Mouse (Mus musculus): Measurements from ENCODE around the gene Hap1. TPM values are rescaled to one million over a fixed set of nuclear protein-coding genes. Genes with fewer than 3 reads are reported as not detected.
"Not testable (repeated sequence)": the region's sequence is repeated elsewhere in the genome, so short reads cannot be mapped to it uniquely, and the experiment has no call there.

Hap1 gene
- polyA plus RNA-seq, 1 experiment from 2014 or later: 164 TPM

- Histone ChIP-seq H3K9me3 (ENCODE audit: control insufficient read depth, low read length) (no peaks in the 10 kb centered on the region), H3K9ac (replicated peaks; ENCODE audit: low read depth, low read length) (no peak overlapping the region), H3K4me3 (replicated peaks; ENCODE audit: low read length) (no peak overlapping the region), H3K27me3 (replicated peaks; ENCODE audit: control insufficient read depth, insufficient read depth, low read length) (0 out of 2 replicates have a peak, but pooled peaks cover 4% of the 10 kb centered on the region), H3K36me3 (ENCODE audit: control insufficient read depth, insufficient read depth) (no peaks in the 10 kb centered on the region), H3K4me2 (ENCODE audit: low read length) (no peak overlapping the region), H3K4me1 (replicated peaks; ENCODE audit: control insufficient read depth, insufficient read depth, low read length) (peaks cover 5% of the 10 kb centered on the region; the same call in 1 of the 2 replicates), H3K27ac (ENCODE audit: low read length) (no peak overlapping the region)
- WGBS: 17% methylated on average over 12 of the region's 12 CpGs
- ATAC-seq: peak; percentile 35; the same call in 1 of the 2 replicates
Observed at GRCm38 (mm10) chr11:100362979-100363562, 7.1 kb upstream of the Hap1 start.

GRCm38 (mm10) chr11:100362209-100362978, 6.5 kb upstream of the Hap1 start:
- no peak overlapping the region for H3K27ac ChIP-seq (ENCODE audit: low read length)
- WGBS: 13% methylated on average over 8 of the region's 8 CpGs
- peak; percentile 71 for ATAC-seq
- H3K4me2 ChIP-seq (ENCODE audit: low read length): no peak overlapping the region
- no peak overlapping the region for H3K9ac ChIP-seq (replicated peaks; ENCODE audit: low read depth, low read length)
- H3K36me3 ChIP-seq (ENCODE audit: control insufficient read depth, insufficient read depth): no peaks in the 10 kb centered on the region
- H3K27me3 ChIP-seq (replicated peaks; ENCODE audit: control insufficient read depth, insufficient read depth, low read length): 0 out of 2 replicates have a peak, but pooled peaks cover 4% of the 10 kb centered on the region
- no peak overlapping the region for H3K4me3 ChIP-seq (replicated peaks; ENCODE audit: low read length)
- peaks cover 5% of the 10 kb centered on the region; the same call in 1 of the 2 replicates for H3K4me1 ChIP-seq (replicated peaks; ENCODE audit: control insufficient read depth, insufficient read depth, low read length)
- H3K9me3 ChIP-seq (ENCODE audit: control insufficient read depth, low read length): no peaks in the 10 kb centered on the region

- not testable (repeated sequence) for H3K36me3 ChIP-seq (ENCODE audit: control insufficient read depth, insufficient read depth); ATAC-seq; H3K27ac ChIP-seq (ENCODE audit: low read length); H3K9ac ChIP-seq (replicated peaks; ENCODE audit: low read depth, low read length); H3K4me2 ChIP-seq (ENCODE audit: low read length); H3K4me3 ChIP-seq (replicated peaks; ENCODE audit: low read length); H3K9me3 ChIP-seq (ENCODE audit: control insufficient read depth, low read length); H3K27me3 ChIP-seq (replicated peaks; ENCODE audit: control insufficient read depth, insufficient read depth, low read length)
- peaks cover 11% of the 10 kb centered on the region for H3K4me1 ChIP-seq (replicated peaks; ENCODE audit: control insufficient read depth, insufficient read depth, low read length)
- WGBS: no CpG with 5 or more reads among the region's 13 CpGs
Observed at GRCm38 (mm10) chr11:100361059-100361458, 5.1 kb upstream of the Hap1 start.

GRCm38 (mm10) chr11:100360175-100360574, 4.2 kb upstream of the Hap1 start:
- no peak for ATAC-seq
- Histone ChIP-seq H3K4me1 (replicated peaks; ENCODE audit: control insufficient read depth, insufficient read depth, low read length) (peaks cover 12% of the 10 kb centered on the region), H3K4me2 (ENCODE audit: low read length) (no peak overlapping the region), H3K36me3 (ENCODE audit: control insufficient read depth, insufficient read depth) (no peaks in the 10 kb centered on the region), H3K27me3 (replicated peaks; ENCODE audit: control insufficient read depth, insufficient read depth, low read length) (peaks cover 4% of the 10 kb centered on the region; the same call in 1 of the 2 replicates), H3K27ac (ENCODE audit: low read length) (no peak overlapping the region), H3K4me3 (replicated peaks; ENCODE audit: low read length) (no peak overlapping the region), H3K9ac (replicated peaks; ENCODE audit: low read depth, low read length) (no peak overlapping the region), H3K9me3 (ENCODE audit: control insufficient read depth, low read length) (no peaks in the 10 kb centered on the region)
- 80% methylated on average over 6 of the region's 6 CpGs for WGBS

- 51% methylated on average over 5 of the region's 5 CpGs for WGBS
- no peak overlapping the region for H3K27ac ChIP-seq (ENCODE audit: low read length)
- H3K27me3 ChIP-seq (replicated peaks; ENCODE audit: control insufficient read depth, insufficient read depth, low read length): peaks cover 4% of the 10 kb centered on the region; the same call in 1 of the 2 replicates
- H3K36me3 ChIP-seq (ENCODE audit: control insufficient read depth, insufficient read depth): no peaks in the 10 kb centered on the region
- no peak overlapping the region for H3K9ac ChIP-seq (replicated peaks; ENCODE audit: low read depth, low read length)
- ATAC-seq: no peak
- H3K4me3 ChIP-seq (replicated peaks; ENCODE audit: low read length): no peak overlapping the region
- H3K4me1 ChIP-seq (replicated peaks; ENCODE audit: control insufficient read depth, insufficient read depth, low read length): peaks cover 12% of the 10 kb centered on the region
- no peaks in the 10 kb centered on the region for H3K9me3 ChIP-seq (ENCODE audit: control insufficient read depth, low read length)
- no peak overlapping the region for H3K4me2 ChIP-seq (ENCODE audit: low read length)
Observed at GRCm38 (mm10) chr11:100357408-100357807, 1.5 kb upstream of the Hap1 start.

GRCm38 (mm10) chr11:100356819-100357211, 887 bp upstream of the Hap1 start:
- peaks cover 12% of the 10 kb centered on the region for H3K4me1 ChIP-seq (replicated peaks; ENCODE audit: control insufficient read depth, insufficient read depth, low read length)
- H3K4me2 ChIP-seq (ENCODE audit: low read length): peak overlapping the region; percentile 100
- H3K27me3 ChIP-seq (replicated peaks; ENCODE audit: control insufficient read depth, insufficient read depth, low read length): peaks cover 4% of the 10 kb centered on the region; the same call in 1 of the 2 replicates
- no peak overlapping the region for H3K27ac ChIP-seq (ENCODE audit: low read length)
- WGBS: 11% methylated on average over 9 of the region's 9 CpGs
- peak overlapping the region; percentile 63 for H3K4me3 ChIP-seq (replicated peaks; ENCODE audit: low read length)
- no peak for ATAC-seq
- no peak overlapping the region for H3K9ac ChIP-seq (replicated peaks; ENCODE audit: low read depth, low read length)
- H3K9me3 ChIP-seq (ENCODE audit: control insufficient read depth, low read length): no peaks in the 10 kb centered on the region
- H3K36me3 ChIP-seq (ENCODE audit: control insufficient read depth, insufficient read depth): no peaks in the 10 kb centered on the region

- peak overlapping the region; percentile 71 for H3K9ac ChIP-seq (replicated peaks; ENCODE audit: low read depth, low read length)
- H3K4me3 ChIP-seq (replicated peaks; ENCODE audit: low read length): peak overlapping the region; percentile 63
- no peaks in the 10 kb centered on the region for H3K36me3 ChIP-seq (ENCODE audit: control insufficient read depth, insufficient read depth)
- peak overlapping the region; percentile 100 for H3K4me2 ChIP-seq (ENCODE audit: low read length)
- no peaks in the 10 kb centered on the region for H3K9me3 ChIP-seq (ENCODE audit: control insufficient read depth, low read length)
- peaks cover 4% of the 10 kb centered on the region; the same call in 1 of the 2 replicates for H3K27me3 ChIP-seq (replicated peaks; ENCODE audit: control insufficient read depth, insufficient read depth, low read length)
- ATAC-seq: peak; percentile 69
- H3K4me1 ChIP-seq (replicated peaks; ENCODE audit: control insufficient read depth, insufficient read depth, low read length): peaks cover 12% of the 10 kb centered on the region
- peak overlapping the region; percentile 27; the same call in 1 of the 2 replicates for H3K27ac ChIP-seq (ENCODE audit: low read length)
- under 1% methylated on average over 47 of the region's 54 CpGs for WGBS
Observed at GRCm38 (mm10) chr11:100355151-100355951, 577 bp downstream of the Hap1 start.

GRCm38 (mm10) chr11:100352076-100352857, 3.7 kb downstream of the Hap1 start:
- 39% methylated on average over 10 of the region's 10 CpGs for WGBS
- H3K9me3 ChIP-seq (ENCODE audit: control insufficient read depth, low read length): no peaks in the 10 kb centered on the region
- H3K4me1 ChIP-seq (replicated peaks; ENCODE audit: control insufficient read depth, insufficient read depth, low read length): peaks cover 12% of the 10 kb centered on the region
- no peak overlapping the region for H3K27ac ChIP-seq (ENCODE audit: low read length)
- no peaks in the 10 kb centered on the region; the same call in 1 of the 2 replicates for H3K27me3 ChIP-seq (replicated peaks; ENCODE audit: control insufficient read depth, insufficient read depth, low read length)
- ATAC-seq: no peak
- no peak overlapping the region for H3K4me2 ChIP-seq (ENCODE audit: low read length)
- no peak overlapping the region for H3K4me3 ChIP-seq (replicated peaks; ENCODE audit: low read length)
- H3K36me3 ChIP-seq (ENCODE audit: control insufficient read depth, insufficient read depth): no peaks in the 10 kb centered on the region
- H3K9ac ChIP-seq (replicated peaks; ENCODE audit: low read depth, low read length): no peak overlapping the region

Data from forebrain, embryonic 16.5 days (tissue).